Mouse (Mus musculus) cerebellum, postnatal 10 days (tissue): Measurements from ENCODE around the gene Eif6.

Source experiments
- DNase-seq, 2 experiments: peaks; one replicate each; pipeline ENCODE4 v3.0.0; 2021; ENCODE audit warnings: mixed read lengths in 2 of 2

The Eif6 gene

DNA sequence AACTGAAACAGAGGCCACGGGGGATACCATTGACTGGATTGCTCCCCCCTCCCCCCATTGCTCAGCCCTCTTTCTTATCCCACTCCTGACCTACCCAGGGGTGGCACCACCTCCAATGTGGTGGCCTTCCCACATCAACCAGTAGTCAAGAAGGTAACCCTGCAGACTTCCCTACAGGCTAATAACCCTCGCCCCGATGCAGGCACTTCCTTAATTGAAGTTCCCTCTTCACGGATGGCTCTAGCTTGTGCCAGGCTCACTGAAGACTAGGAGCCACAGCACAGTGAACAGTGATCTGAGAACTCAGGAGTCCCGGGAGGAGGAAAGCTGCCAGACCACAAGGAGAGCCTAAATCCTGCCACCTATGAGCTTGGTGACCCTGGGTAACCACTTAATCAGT is 39.8 kb downstream of the Eif6 start:
- DNase-seq = no peak

DNA sequence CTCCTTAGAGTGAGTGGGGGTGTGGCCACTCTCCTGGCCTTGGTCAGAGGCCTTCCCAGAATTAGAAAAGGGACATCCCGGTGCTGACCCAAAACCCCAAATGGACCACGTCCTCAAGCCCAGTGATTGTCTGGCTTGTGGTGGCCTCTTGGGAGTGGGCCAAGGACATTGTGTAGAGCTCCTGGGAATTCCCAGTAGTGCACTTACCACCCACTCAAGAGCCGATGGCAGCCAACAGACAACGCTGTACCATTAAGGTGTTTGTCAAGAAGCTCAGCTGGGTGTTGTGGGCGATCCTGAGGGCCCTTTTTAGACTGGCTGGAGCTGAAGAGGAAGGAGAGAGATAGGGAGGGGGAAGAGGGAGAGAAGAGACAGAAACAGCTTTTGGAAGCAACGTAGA is 42.2 kb downstream of the Eif6 start:
- DNase-seq = no peak

DNA sequence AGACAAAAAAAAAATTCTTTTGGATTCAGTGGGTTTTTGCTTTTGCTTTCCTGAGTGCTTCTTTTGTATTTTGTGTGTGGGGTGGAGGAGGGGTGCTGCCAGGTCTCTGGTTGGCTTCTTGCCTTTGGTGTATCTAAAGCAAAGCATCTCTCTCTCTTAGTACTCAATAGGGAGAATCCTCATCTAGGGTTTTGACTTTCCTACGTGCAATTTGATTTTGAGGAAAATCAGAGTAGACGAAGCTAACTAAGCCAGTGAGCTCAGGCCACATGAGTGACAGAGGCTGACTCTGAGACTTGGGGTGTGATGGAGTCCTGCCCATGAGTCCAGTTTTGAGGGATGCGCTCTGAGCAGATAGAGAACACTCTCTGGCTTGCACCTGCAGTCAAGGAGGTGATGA is 47.2 kb downstream of the Eif6 start:
- DNase-seq = peak in 1 of 2 experiments; percentile 52

DNA sequence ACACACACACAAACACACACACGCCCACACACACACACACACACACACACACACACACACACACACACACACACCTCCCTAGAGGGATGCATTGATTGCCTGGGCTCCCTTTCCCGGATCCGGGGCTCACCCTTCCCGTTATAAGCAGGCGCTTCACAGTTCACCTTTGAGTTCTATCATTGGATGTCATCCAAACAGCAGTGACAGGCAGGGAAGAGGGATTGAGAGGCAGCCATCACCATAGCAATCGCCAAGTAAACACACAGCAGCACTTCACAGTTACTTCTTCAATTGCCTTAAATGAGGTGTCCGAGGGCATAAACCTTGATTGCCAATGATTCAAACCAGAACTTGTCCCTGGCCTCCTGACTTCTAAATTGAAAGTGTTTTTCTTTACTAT is 47.7 kb downstream of the Eif6 start:
- peak; percentile 46 to 63 for DNase-seq

DNA sequence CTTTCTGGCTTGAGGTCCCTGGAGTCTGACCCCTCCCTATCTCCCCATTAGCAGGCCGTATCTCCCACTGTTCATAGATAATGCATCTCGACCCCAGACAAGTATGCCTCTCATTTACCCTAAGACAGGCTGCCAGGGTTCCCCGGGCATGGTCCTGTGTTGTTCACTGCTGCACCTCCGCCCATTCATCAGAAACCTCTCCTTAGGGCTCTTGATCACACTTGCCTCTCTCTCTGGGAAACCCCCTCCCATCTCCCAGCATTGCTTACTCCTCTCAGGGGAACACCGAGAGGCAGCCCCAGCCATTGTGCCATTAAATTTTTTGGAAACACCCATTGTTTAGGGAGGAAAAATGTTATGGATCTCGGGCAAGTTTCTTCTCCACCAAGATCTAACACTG is 48.7 kb downstream of the Eif6 start:
- DNase-seq = peak in 1 of 2 experiments; percentile 46

DNA sequence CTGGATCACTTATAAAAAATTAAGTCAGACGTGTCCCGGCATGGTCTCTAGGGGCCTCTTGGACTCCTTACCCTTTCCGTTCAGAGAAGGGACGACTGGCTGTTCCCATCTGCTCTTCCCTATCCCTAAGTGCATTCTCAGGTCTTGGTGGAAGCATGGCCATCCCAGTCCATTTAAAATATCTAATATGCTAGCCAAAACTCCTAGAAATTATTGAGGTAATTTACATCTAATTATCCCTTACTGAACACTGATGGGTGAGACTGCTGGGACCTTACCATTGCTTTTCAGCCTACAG is 49.1 kb downstream of the Eif6 start:
- peak in 1 of 2 experiments; percentile 60 for DNase-seq

DNA sequence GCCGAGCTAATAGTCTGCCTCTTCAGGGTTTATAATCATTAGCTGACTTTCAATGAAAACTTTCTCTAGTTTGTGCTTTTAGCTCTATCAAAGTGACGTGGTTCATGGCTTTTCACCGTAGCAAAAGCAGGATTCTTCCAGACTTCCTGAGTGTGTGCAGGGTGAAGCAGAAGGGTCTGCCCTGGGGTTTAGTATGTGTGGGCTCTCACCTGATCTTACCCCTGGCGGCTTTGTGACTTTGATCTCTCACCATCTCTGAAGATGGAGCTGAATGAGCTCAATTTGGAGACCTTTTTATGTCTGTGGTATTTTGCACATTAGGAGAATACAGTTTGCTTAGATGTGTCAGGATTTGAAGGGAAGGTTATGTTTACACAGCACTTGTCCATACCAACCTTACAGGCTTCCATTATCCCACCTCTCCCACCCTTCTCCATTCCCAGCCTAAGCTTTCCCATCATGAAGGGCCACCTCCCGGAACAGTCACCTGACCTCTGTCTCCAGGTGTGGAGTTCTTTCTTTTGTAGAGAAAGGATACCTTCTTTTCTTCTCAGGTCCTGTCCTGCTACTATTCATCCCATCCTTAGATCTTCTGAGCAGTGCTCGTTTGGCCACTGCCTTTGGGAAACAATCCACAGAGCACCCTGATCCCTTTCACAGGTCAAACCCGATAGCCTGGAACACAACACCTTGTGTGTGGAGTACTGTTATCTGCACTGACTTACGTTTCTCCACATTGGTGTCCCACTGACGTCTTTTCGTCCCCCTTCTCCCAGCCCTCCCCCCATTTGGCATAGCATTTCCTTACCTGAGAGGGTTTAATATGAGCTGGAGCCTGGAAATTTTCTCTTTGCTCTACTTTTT is 49.7 kb downstream of the Eif6 start:
- DNase-seq = peak; percentile 58 to 62

DNA sequence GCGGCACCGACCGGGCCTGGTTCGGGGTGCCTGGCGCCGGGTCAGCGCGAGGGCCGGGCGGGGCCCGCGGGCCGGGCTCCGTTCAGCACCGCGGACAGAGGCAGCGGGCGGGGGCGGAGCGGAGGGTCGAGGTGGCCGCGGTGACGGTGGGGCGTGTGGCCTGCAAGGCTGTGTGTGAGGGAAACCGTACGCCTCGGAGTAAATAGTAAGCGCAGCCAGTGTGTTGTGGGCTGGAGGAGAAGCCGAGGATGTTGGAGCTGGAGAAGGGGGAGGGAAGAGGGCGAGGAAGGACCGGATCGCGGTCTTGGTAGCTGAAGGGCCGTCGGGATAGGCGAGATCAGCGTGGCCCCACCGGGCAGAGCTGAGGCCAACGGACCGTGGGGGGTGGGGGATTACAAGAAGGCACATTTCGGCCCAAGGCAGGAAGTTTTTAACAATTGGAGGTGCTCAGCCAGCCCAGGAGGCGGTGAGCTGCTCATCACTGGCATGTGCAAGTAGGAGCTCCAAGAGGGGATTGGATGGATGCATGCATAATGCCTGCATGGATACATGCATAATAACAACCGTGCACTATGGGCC is 51.0 kb downstream of the Eif6 start:
- peak; percentile 90 to 93 for DNase-seq

DNA sequence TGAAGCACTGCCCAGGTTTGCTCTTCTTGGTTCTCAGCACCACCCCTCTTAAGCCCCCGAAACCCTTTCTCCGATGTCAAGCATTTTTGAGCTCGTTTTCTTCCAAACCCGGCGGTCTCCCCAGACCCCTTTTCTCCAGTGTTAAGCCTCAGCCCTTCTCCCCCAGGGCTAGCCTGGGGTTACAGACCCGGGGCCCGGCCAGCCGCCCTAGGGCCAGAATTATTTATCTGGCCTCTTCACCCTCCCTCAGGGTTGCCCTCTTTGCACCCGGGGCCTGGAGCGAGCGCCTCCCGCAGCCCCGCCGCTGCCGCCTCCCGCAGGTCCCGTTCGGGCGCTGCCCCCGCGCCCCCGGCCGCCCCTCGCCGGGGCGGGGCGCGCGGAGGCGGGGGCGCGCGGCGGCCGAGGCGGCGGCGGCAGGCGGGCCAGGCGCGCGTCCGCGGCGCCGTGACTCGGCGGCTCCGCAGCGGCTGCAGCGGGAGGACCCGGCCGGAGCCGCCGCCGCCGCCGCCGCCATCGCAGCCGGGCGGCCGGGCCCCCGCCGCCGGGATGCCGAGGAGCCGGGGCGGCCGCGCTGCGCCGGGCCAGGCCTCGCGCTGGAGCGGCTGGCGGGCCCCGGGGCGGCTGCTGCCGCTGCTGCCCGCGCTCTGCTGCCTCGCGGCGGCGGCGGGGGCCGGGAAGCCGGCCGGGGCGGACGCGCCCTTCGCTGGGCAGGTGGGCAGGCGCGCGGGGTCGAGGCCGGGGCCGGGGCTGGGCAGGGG is 51.6 kb downstream of the Eif6 start, which contains the start of gene Mmp24:
Gene Mmp24, plus strand, starts transcription at position 416 of the 758 bp plus-strand sequence.
- DNase-seq = peak; percentile 66 to 67

DNA sequence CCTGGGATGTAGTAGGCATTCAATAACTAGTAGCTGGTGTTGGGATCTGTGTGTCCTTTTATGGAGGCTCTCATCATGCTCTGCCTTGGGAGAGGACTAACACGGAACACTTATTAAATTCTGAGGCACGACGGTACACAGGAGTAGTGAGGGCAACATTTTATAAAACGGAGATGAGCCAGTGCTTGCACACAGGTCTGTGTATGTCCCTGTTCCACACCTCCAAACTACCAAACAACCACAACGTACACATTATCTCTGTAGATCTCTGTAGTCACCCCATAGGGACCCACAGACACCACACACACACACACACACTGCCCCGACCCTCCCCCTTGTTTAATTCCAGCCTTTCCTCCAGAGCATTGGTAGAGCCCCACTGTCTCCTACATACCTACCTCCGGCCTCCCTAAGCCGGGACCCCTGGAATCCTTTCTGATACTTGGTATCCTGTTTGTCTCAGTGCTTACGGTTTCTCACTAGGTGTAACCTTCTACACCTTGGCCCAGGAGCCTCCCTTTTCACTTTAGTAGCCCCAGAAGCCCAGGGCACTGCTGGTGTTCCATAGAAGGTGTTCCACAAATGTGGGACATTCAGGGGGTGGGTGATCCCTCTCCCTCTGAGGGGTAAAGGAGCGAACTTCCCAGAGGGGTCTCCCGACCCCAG is 52.3 kb downstream of the Eif6 start:
- DNase-seq = peak; percentile 47 to 64

DNA sequence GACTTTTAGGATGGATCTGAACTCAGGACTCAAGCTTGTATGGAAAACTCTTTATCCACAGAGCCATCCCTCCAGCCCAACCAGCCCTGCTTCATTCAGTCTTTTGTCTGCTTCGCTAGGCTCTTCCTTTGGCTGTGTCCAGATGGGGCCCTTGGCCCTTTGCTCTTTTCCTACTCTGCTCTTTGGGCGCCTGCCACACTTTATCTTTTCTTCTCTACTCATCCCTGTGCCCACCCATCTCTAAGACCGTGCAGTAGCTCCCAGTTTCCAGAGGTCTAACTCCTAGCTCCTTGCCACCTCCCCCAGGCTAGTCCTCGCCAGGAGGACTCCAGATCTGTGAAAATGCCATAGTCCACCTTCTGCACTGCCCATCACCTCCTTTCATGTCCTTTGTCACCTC is 53.1 kb downstream of the Eif6 start:
- peak in 1 of 2 experiments; percentile 60 for DNase-seq
